Mouse (Mus musculus) lung, postnatal 4 days (tissue): ENCODE results near the gene Cyp2d26.

Experiments used
- DNase-seq, 2 experiments: peaks; one replicate each; pipeline ENCODE4 v3.0.0; 2021

Cyp2d26 gene

DNA sequence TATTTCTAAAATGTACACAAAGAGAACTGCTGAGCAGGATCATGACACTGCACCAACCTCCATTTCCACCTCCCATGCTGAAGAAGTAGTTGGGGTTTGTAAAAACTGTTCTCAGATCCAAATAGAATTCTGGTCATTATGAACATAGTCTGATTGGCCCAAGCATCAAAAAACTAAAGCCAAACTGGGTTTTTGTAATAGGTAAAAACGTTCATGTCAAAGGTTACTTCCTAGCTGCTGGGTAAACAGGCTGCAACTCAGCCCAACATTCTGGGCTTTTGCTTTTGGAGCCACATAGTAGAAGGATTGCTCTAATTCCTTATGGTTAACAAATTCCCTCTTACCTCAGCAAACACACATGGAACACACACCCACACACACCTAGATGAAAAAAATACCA lies 46.0 kb downstream of the Cyp2d26 start:
- no peak for DNase-seq

DNA sequence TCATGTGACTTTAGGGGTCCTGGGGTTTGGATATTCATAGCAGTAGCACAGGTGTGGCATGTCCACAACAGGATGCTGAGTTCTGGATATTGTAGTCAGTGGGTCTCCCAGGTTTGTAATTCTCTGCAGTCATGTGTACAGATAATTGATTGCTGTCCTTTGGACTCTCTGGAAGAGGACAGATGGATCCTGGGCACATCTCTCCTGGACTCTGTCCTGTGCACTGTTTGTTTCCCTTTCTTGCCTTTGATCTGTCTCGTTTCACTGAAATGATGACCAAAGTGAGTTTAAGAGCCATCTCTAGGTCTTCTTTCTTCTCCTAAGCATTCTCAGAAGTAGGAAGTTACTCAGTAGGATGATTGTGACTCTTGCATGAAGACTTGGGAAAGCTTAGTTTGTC lies 46.6 kb downstream of the Cyp2d26 start:
- DNase-seq: no peak
